Mouse (Mus musculus) liver, adult 2 months (tissue): Measurements from ENCODE around the gene Igfbp6. TPM values are rescaled to one million over a fixed set of nuclear protein-coding genes. Genes with fewer than 3 reads are reported as not detected.

Experiments
- DNase-seq: peaks from one replicate; pipeline ENCODE4 v3.0.0-alpha.2; 2011; ENCODE audit warnings: low read depth, low spot score; ENCODE audit errors: extremely low read depth
- H3K27ac ChIP-seq: fragments of 200-500 bp; replicated peaks from 2 replicates; pipeline ENCODE4 v1.5.1; 2012; ENCODE audit warnings: low read depth, mild to moderate bottlenecking, control low read depth, inconsistent platforms, low read length; ENCODE audit not compliant: insufficient read depth
- H3K27me3 ChIP-seq: fragments of 200-500 bp; 2 replicates; pipeline ENCODE4 v1.6.1; 2012; ENCODE audit warnings: mild to moderate bottlenecking, moderate library complexity, low read length, inconsistent platforms; ENCODE audit not compliant: control insufficient read depth, insufficient read depth
- H3K36me3 ChIP-seq: fragments of 200-500 bp; 2 replicates; pipeline ENCODE4 v1.6.1; 2012; ENCODE audit warnings: low read length, inconsistent platforms; ENCODE audit not compliant: control insufficient read depth, insufficient read depth
- H3K4me1 ChIP-seq: fragments of 200-500 bp; 2 replicates; pipeline ENCODE4 v1.6.1; 2011; ENCODE audit warnings: low read length; ENCODE audit not compliant: control insufficient read depth, insufficient read depth
- H3K4me3 ChIP-seq: fragments of 200-500 bp; 2 replicates; pipeline ENCODE4 v1.5.1; 2011; ENCODE audit warnings: low read depth, mild to moderate bottlenecking, control low read depth, low read length, moderate library complexity; ENCODE audit not compliant: insufficient read depth
- H3K79me2 ChIP-seq: fragments of 200-500 bp; 2 replicates; pipeline ENCODE4 v1.6.1; 2012; ENCODE audit warnings: inconsistent platforms, mild to moderate bottlenecking, low read length, moderate library complexity; ENCODE audit not compliant: control insufficient read depth, insufficient read depth
- H3K9ac ChIP-seq: fragments of 200-500 bp; 2 replicates; pipeline ENCODE4 v1.6.1; 2012; ENCODE audit warnings: low read depth, mild to moderate bottlenecking, control low read depth, inconsistent platforms, low read length
- CTCF ChIP-seq: fragments of 200-500 bp; IDR thresholded peaks from 2 replicates; pipeline ENCODE4 v1.5.1; 2011; ENCODE audit warnings: low read depth, low read length, control low read depth
- POLR2A ChIP-seq: fragments of 200-500 bp; IDR thresholded peaks from 2 replicates; pipeline ENCODE4 v1.6.1; 2011; ENCODE audit warnings: low read length, control low read depth; ENCODE audit not compliant: insufficient read depth; ENCODE audit errors: extremely low read depth
- WGBS: fragments of 180-500 bp; shearing (Covaris S2); methylation state at CpG from one replicate; pipeline ENCODE4 v1.1.7; 2018; 5-methylcytosine and 5-hydroxymethylcytosine counted together
- polyA plus RNA-seq: library from polyadenylated mRNA; depleted of rRNA; stranded (reverse); fragments of >200 nt; gene quantifications from 2 replicates; pipeline ENCODE4 v1.2.3, GENCODE M21; 2012
- total RNA-seq: library from RNA; depleted of rRNA; stranded (reverse); fragments of >200 nt; gene quantifications from 2 replicates; pipeline ENCODE4 v1.2.3, GENCODE M21; 2014

Igfbp6 gene
- total and polyA plus RNA-seq, 2 experiments = 1.8 to 2.3 TPM

GRCm38 (mm10) chr15:102100161-102100981 lies 43.8 kb upstream of the Igfbp6 start, which contains the start of gene Tns2:
TSS of gene Tns2 (plus strand) at chr15:102100413.
- peak; percentile 94 for DNase-seq

DNA sequence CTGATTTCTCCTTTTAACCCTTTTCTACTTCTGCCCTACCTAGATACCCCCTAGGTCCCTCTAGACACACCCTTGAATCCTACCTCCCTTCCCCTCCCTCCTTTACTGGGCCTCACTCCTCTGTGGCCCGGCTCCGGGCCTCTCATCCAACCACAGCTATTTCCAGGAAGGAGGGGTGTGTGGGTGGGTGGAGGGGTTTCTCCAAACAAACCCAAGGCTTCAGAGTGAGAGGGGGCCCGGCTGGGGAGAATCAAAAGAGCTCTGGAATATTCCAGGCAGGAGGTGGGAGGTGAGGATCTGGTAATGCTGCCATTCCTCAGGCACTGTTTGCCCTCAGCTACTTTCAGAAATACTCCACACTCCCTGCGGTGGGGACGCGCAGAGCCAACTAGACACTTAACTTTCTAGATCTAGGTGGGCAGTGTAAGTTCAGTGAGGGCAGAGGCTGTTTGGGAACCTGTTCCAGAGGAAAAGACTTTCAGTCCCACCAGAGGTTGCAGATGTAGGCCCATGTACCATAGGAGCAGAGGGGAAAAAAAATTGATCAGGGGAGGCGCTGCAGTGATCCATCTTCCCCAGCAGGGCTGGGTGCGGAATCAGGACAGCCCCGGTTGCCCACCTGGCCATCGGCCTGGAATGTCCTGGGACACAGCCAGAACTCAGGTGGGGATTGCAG lies 43.0 kb upstream of the Igfbp6 start:
- WGBS = 13% methylated on average over 10 of the region's 10 CpGs
- Histone ChIP-seq H3K4me3 (peak overlapping the region; percentile 85), H3K79me2 (peaks cover 5% of the 10 kb centered on the region; the same call in 1 of the 2 replicates), H3K27ac (peak overlapping the region; percentile 92), H3K36me3 (peaks cover under 1% of the 10 kb centered on the region; the same call in 1 of the 2 replicates), H3K9ac (peak overlapping the region; percentile 55), H3K4me1 (peaks cover 46% of the 10 kb centered on the region), H3K27me3 (no peaks in the 10 kb centered on the region)
- TF ChIP-seq POLR2A (no peak), CTCF (peak; percentile 43)
- DNase-seq = peak; percentile 62

More at GRCm38 (mm10) chr15:102100161-102100981, 43.8 kb upstream of the Igfbp6 start, which contains the start of gene Tns2:
- Histone ChIP-seq H3K4me3 (peak within 1 kb of the TSS; percentile 85), H3K79me2 (no peaks in the 10 kb centered on the region), H3K4me1 (peaks cover 40% of the 10 kb centered on the region), H3K27ac (peak within 1 kb of the TSS; percentile 92), H3K36me3 (peaks cover 8% of the 10 kb centered on the region), H3K9ac (peak within 1 kb of the TSS; percentile 90), H3K27me3 (no peaks in the 10 kb centered on the region)
- WGBS = under 1% methylated on average over 50 of the region's 82 CpGs
- TF ChIP-seq POLR2A (peak; percentile 82), CTCF (peak; percentile 32; the same call in 1 of the 2 replicates)

- H3K27me3 ChIP-seq = no peaks in the 10 kb centered on the region
Measured at GRCm38 (mm10) chr15:102101672-102102541, 42.3 kb upstream of the Igfbp6 start.

DNA sequence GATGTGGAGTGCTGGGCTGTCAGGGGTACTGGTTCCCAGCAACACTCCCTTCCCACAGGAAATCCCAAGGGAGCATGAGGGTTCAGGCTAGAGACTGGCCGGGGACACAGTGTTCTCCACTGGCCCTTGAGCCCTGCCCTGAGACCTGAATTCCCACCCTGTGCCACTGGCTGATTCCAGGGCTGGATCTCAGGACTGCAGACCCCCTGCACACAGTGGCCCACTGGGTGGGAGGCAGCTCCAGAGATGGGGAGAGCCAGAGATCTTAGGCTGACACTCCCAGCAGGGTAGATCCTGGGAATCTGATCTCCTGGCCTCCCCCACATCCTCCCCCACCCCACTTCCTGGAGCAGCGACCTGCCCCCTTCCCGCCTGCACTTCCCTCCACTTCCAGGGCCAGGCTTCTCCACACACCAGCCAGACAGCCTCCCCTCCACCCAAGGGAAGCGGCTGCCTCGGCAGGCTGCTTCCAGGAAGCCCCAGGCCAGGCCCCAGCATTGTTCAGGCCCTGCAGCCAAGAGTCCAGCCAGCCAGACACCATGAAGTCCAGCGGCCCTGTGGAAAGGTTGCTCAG lies 41.5 kb upstream of the Igfbp6 start:
- TF ChIP-seq CTCF (no peak), POLR2A (peak; percentile 38; the same call in 1 of the 2 replicates)
- Histone ChIP-seq H3K27ac (peak overlapping the region; percentile 92), H3K79me2 (peaks cover 5% of the 10 kb centered on the region; the same call in 1 of the 2 replicates), H3K4me3 (peak overlapping the region; percentile 65), H3K9ac (peak overlapping the region; percentile 77), H3K27me3 (no peaks in the 10 kb centered on the region), H3K36me3 (peaks cover 8% of the 10 kb centered on the region), H3K4me1 (peaks cover 49% of the 10 kb centered on the region)
- DNase-seq = no peak
- WGBS = 8% methylated on average over 6 of the region's 6 CpGs

More at GRCm38 (mm10) chr15:102101672-102102541, 42.3 kb upstream of the Igfbp6 start:
- peak overlapping the region; percentile 65 for H3K4me3 ChIP-seq
- H3K27ac ChIP-seq = peak overlapping the region; percentile 92
- peaks cover 5% of the 10 kb centered on the region; the same call in 1 of the 2 replicates for H3K79me2 ChIP-seq
- no peak for TF ChIP-seq POLR2A
- TF ChIP-seq CTCF = no peak
- DNase-seq = peak; percentile 58
- H3K9ac ChIP-seq = peak overlapping the region; percentile 77
- WGBS = 40% methylated on average over 11 of the region's 11 CpGs
- peaks cover 53% of the 10 kb centered on the region for H3K4me1 ChIP-seq
- peaks cover 3% of the 10 kb centered on the region; the same call in 1 of the 2 replicates for H3K36me3 ChIP-seq
